Mouse (Mus musculus): ENCODE results near the gene Coro2a. TPM values are rescaled to one million over a fixed set of nuclear protein-coding genes. Genes with fewer than 3 reads are reported as not detected.
"Not testable (repeated sequence)": the region's sequence is repeated elsewhere in the genome, so short reads cannot be mapped to it uniquely, and the experiment has no call there.

The Coro2a gene
- total RNA-seq, 1 experiment from 2014 or later = 3.3 TPM

- DNase-seq = no peak
These were observed 11.6 kb upstream of the Coro2a start for GRCm38 (mm10) chr4:46613618-46614017.

- DNase-seq = peak; percentile 90
These were observed 9.2 kb upstream of the Coro2a start for GRCm38 (mm10) chr4:46611181-46611580.

GRCm38 (mm10) chr4:46607601-46608000 is 5.6 kb upstream of the Coro2a start:
- DNase-seq = peak; percentile 69

- DNase-seq = no peak
These were observed 3.4 kb upstream of the Coro2a start for GRCm38 (mm10) chr4:46605451-46605850.

- DNase-seq = no peak
These were observed 702 bp upstream of the Coro2a start for GRCm38 (mm10) chr4:46602704-46603103.

GRCm38 (mm10) chr4:46601258-46601843 is 651 bp downstream of the Coro2a start:
- DNase-seq = peak; percentile 49

- no peak for DNase-seq
These were observed 1.3 kb downstream of the Coro2a start for GRCm38 (mm10) chr4:46600473-46601257.

GRCm38 (mm10) chr4:46599609-46600008 is 2.4 kb downstream of the Coro2a start:
- not testable (repeated sequence) for DNase-seq

GRCm38 (mm10) chr4:46598981-46599380 is 3.0 kb downstream of the Coro2a start:
- no peak for DNase-seq

GRCm38 (mm10) chr4:46598111-46598510 is 3.9 kb downstream of the Coro2a start:
- DNase-seq = no peak

GRCm38 (mm10) chr4:46597286-46597961 is 4.6 kb downstream of the Coro2a start:
- no peak for DNase-seq

GRCm38 (mm10) chr4:46596398-46596797 is 5.6 kb downstream of the Coro2a start:
- DNase-seq = no peak

- DNase-seq = no peak
These were observed 7.9 kb downstream of the Coro2a start for GRCm38 (mm10) chr4:46594131-46594530.

- no peak for DNase-seq
These were observed 8.5 kb downstream of the Coro2a start for GRCm38 (mm10) chr4:46593472-46593871.

- peak; percentile 65 for DNase-seq
These were observed 10.0 kb downstream of the Coro2a start for GRCm38 (mm10) chr4:46591833-46592520.

GRCm38 (mm10) chr4:46590810-46591209 is 11.2 kb downstream of the Coro2a start:
- no peak for DNase-seq

GRCm38 (mm10) chr4:46589946-46590684 is 11.9 kb downstream of the Coro2a start:
- no peak for DNase-seq

- DNase-seq = no peak
These were observed 12.9 kb downstream of the Coro2a start for GRCm38 (mm10) chr4:46589151-46589550.

- DNase-seq = no peak
These were observed 15.5 kb downstream of the Coro2a start for GRCm38 (mm10) chr4:46586473-46586872.

- peak; percentile 48 for DNase-seq
These were observed 16.2 kb downstream of the Coro2a start for GRCm38 (mm10) chr4:46585811-46586190.

GRCm38 (mm10) chr4:46585041-46585810 is 16.8 kb downstream of the Coro2a start:
- no peak for DNase-seq

Data from adrenal gland, postnatal 14 days (tissue).